Mouse (Mus musculus) gastrocnemius, postnatal 14 days (tissue): ENCODE measurements around the gene Arid2. TPM values are rescaled to one million over a fixed set of nuclear protein-coding genes. Genes with fewer than 3 reads are reported as not detected.
"Not testable (repeated sequence)": the region's sequence is repeated elsewhere in the genome, so short reads cannot be mapped to it uniquely, and the experiment has no call there.

Experiments
- DNase-seq: peaks from one replicate; pipeline ENCODE4 v3.0.0; 2021; ENCODE audit warnings: mixed read lengths
- intact Hi-C: fragments of 180-260 bp; cut with DNase I; formaldehyde crosslinking; loops from one replicate; pipeline ENCODE4 v1.15.1; 2025; ENCODE audit warnings: low total_unique reads
- microRNA-seq, 2 experiments: library from miRNA; unstranded; fragments of <30 nt; microRNA quantifications; one replicate each; pipeline ENCODE4 v1.2.0; 2021
- total RNA-seq, 2 experiments: library from RNA; stranded (reverse); gene quantifications; 2 replicates each; pipeline ENCODE4 v1.2.3; 2021

Gene Arid2
- total RNA-seq, 2 experiments from 2014 or later = 19.0 to 20.3 TPM

DNA sequence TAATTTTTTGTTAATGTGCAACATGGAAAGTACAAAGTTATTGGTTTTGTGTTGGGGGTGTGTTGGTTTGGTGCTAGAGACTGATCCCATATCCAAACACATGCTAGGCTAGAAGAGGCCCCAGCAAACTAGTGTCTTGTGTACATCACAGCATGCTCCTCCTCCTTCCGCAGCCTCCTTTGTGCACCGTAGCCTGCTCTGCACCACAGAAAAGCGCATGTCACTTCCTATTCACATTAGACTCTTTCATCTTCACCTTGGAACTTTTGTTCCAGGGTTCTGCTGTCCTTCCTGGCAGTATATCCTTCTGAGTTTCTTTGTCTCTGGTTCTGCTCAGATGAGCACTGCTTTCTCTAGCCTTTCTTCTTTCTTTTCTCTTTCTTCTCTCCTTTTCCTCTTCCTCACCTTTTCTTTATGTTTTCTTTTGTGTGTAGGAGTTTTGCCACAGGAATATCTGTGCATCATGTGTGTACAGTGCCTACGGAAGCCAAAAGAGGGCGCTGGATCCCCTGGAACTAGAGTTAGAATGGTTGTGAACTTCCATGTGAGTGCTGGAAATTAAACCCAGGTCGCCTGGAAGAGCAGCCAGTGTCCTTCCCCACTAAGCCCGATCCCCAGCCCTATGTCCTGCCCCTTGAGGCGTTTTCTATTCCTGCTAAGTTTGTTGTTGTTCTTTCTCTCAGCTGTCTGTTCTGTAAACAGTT is 109.5 kb downstream of the Arid2 start:
- intact Hi-C loops = no loop called here
- no peak for DNase-seq

DNA sequence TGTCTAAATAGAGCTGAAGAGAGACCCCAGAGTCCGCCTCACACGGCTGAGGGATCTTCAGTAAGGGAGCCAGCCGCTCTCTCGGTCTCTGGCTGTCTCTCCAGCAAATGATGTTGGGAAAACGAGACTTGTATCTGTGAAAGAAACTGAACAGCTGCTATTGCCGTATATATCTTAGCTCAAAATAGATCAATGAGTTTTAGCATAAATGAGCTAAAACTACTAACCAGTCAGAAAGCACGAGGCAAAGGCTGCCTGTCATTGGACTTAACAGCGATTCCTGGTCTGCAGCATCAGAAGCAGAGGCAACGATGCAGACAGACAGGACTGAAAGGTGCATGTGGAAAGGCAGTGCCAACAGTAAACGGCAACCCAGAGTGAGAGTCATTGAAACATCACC is 111.0 kb downstream of the Arid2 start:
- DNase-seq = no peak
- intact Hi-C loops = no loop called here

DNA sequence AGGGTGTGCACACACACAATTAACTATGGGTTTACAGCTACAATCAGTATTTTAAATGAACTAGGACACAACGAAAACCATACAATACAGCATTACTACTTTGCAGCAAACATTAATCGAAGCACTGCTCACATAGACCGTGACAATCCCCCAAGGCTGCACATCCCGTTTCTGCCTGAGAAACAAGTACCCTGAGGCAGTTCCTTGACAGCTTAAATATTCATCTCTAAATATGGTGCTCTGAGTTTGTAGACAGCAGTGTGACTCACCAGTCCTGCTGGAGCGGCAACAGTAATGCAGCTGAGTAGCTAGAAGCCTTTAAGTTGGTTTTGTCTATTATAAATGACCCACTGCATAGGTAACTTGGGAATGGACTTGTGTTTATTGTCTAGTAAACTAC is 118.2 kb downstream of the Arid2 start:
- no peak for DNase-seq
- intact Hi-C loops = no loop called here

DNA sequence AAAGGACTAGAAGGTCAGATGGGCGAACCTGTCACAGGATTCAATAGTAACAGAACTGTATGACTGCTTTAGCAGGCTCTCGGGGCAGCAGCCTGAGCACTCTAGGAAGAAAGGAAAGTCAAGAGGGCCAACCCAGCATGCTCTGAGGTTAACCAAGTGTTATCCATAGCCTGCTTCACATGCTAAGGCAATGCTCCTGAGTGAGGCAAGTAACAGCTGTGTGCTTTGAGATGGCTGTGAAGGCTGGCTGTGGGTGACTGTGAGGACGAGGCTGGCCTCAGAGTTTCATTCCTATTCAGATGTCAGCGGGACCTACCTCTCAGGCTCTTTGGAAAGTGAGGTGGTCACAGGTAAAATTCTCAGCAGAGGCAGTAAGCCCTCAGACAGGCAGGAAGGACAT is 118.9 kb downstream of the Arid2 start:
- intact Hi-C loops = no loop called here
- DNase-seq = no peak

DNA sequence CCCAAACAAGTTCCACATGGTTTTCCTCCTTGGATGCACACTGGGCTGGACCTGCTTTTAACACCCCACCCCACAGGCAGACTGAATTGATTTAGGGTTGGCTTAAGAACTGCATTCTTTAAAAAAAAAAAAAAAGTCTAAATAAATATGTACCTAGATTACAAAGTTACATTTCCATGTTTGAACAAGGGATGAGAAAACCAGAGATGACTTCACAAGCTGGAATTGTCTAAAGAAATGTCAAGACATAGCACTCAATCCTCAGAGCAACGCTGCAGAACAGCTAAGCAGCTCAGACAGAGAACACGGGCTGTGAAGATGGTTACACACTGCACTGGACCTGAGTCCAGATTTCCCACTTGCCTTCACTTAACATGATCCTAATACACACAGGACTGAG is 119.8 kb downstream of the Arid2 start:
- intact Hi-C loops = no loop called here
- DNase-seq = no peak

DNA sequence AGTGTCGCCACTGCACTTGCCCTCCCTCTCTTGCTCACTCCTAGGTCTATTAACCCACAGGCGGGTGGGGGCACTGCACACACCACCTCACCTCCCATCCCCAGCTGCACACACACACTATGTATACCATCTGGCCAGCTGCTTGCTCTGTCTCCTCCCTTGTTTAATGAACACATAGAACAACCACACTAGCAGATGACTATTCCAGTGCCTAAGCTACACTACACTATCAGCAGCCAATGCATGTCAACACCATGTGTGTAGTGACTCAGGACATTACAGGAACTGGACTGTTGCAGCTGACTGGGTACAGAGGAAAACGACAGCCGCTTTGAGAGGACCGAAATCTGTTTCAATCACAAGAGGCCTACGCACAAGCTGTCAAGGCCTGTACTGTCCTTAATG is 121.4 kb downstream of the Arid2 start:
- no peak for DNase-seq
- intact Hi-C loops = no loop called here

DNA sequence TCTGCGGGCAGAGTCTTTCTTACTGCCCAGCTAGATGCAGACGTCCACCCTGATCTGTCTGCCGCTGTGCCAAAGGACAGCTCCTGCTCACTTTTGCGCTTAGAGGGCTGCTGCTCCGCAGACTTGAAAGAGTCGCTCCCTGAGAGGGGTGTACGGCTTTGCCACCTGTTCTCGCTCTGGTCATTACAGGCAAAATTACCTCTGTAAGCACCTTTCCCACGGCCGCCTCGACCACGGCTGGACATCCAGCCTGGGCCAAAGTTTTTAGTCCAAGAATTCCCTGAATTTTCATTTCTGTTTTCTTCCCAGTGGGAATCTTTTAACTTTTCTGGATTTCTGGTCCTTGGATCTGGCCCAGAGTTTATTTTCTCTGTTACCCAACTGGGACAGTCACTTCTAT is 130.8 kb downstream of the Arid2 start:
- intact Hi-C loops = no loop called here

DNA sequence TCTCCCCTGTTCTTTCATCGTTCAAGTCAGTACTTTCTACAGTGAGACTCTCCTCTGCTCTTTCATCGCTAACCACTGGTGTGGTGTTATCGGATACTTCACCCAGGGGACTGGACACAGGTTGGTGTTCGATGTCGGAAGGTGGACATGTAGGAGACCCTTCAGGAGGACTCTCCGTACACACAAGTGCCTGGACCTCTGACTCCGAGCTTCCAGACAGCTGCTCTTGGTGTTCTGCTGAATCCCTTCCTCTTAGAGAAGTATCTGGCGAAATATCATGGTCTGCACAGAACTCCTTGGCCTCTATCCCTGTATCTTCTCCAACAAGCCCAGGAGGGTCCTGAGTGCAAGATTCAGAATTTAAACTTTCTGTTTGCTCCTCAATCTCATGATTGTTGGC is 132.6 kb downstream of the Arid2 start:
- intact Hi-C loops = no loop called here
- no peak for DNase-seq

More for the DNA sequence above, 130.8 kb downstream of the Arid2 start:
- DNase-seq = no peak

DNA sequence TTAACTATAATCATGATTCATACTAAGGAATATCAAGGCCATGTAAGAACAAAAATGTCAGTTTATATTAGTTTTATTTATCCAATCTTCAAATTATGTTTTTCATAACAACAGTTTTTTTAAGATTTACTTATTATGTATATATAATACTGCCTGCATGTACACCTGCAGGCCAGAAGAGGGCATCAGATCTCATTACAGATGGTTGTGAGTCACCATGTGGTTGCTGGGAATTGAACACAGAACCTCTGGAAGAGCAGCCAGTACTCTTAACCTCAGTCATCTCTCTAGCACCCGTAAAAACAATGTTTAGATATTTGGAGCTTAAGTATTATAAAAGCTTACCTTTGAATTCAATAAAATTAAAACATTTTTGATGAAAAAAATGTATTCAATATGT is 146.9 kb downstream of the Arid2 start:
- intact Hi-C loops = no loop called here

DNA sequence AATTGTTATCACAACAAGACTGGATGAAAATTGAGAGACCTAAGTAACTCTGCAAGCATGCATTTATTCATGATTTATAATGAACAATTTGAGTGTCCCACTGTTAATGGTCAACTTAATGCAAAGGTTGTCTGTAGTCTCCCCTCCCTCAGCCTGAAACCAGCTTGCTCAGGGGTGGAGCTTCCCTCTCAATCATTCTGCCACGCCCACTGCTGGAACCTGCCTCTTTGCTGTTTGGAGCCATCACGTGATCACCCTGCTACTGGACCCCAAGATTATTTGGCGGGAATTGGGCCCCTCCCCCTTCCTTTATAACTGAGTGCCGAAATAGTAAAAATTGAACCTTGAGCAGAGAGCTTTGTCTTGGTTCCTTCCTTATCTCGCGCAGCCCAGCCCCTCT is 154.2 kb downstream of the Arid2 start:
- intact Hi-C loops, DNase-seq: not testable (repeated sequence)

More for the DNA sequence above, 146.9 kb downstream of the Arid2 start:
- DNase-seq = no peak

DNA sequence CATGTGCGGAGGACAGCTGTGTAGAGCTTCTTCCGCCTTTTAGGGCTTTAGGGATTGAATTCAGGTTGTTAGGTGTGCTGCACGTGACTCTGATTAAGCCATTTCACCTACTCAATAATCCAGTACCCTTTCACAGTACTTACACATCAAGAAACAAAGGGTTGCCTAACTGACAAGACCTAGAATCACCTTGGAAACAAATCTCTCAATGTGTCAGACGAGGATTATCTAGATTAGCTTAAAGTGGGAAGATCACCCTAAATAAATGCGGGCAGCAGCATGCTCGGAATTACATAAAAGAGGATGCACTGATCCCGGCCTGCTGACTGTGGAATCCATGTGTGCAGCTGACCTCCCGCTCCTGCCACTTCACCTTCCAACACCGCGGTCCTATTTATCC is 159.5 kb downstream of the Arid2 start:
- DNase-seq = no peak
- intact Hi-C loops = no loop called here

DNA sequence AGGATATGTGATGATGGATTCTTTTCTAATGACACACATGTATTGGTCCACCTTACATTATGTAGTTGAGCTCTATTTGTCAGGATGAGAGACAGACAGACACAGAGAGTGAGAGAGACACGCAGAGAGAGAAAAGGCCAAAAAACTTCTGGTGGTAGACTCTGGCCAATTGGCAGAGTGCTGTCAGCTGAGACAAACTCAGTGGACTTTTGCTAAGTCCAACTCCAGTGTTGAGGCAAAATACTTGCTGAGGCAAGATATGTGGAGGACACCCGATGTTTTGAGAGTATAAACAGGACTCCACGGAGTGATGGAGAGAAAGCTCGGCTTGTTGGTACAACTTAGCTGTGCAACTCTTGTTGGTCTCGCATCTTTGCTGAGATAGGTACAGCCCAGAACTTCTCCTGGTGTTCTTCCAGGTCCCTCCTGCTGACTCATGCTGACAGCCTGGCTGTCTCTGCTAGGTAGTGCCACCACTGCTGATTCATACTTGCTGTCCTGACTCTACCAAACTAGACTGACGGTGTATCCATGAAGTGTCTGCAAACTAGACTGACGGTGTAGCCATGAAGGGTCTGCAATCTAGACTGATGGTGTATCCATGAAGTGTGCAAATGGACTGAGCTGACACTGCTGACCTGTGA is 161.5 kb downstream of the Arid2 start:
- no peak for DNase-seq
- intact Hi-C loops = no loop called here

DNA sequence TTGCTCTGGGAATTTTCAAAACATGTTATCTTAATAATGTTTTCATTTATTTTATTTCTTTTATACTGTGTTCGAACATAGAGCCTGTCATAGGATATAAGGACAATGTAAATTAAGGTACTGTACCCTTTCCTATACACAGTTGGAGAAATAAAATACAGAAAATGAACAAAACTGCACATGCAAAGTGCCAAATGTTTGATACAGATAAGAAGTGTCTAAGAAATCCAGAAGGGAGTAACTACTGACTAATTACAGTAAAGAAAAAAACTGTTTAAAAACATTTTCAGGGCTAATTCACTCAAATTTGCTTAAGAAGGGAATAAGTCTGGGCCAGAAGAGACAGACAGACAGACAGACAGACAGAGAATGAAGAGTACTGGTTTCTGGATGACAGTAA is 166.0 kb downstream of the Arid2 start:
- DNase-seq = no peak
- intact Hi-C loops = no loop called here

Small RNA genes lying within 50 kb of the gene (microRNA-seq; reads per million reads assigned to microRNA genes)
- gene Gm25397 = 0 reads per million in 2 experiments

Other genes with a start within 250 kb of the Arid2 start
- gene Scaf11, start 173.3 kb downstream of the Arid2 start, total RNA-seq = 10 to 100 TPM; 32.5 to 34.2 TPM